Mouse (Mus musculus) liver, embryonic 12.5 days (tissue): Measurements from ENCODE around the gene Cela3a. TPM values are rescaled to one million over a fixed set of nuclear protein-coding genes. Genes with fewer than 3 reads are reported as not detected.

Experiments used
- ATAC-seq: fragments of 200-750 bp; cut with Nextera tagmentation; 2 replicates; pipeline ENCODE4 v1.8.0; 2017; ENCODE audit warnings: moderate number of reproducible peaks, mild to moderate bottlenecking, moderate library complexity
- H3K27ac ChIP-seq: fragments of 300-500 bp; sonication (generic); 2 replicates; pipeline ENCODE4 v1.5.1; 2016; ENCODE audit warnings: mild to moderate bottlenecking
- H3K27me3 ChIP-seq: fragments of 300-500 bp; sonication (generic); replicated peaks from 2 replicates; pipeline ENCODE4 v1.6.1; 2016; ENCODE audit warnings: mild to moderate bottlenecking, moderate library complexity
- H3K36me3 ChIP-seq: fragments of 300-500 bp; sonication (generic); 2 replicates; pipeline ENCODE4 v1.6.1; 2016; ENCODE audit warnings: mild to moderate bottlenecking, moderate library complexity
- H3K4me1 ChIP-seq: fragments of 300-500 bp; sonication (generic); 2 replicates; pipeline ENCODE4 v1.6.1; 2016
- H3K4me2 ChIP-seq: fragments of 300-500 bp; sonication (generic); 2 replicates; pipeline ENCODE4 v1.6.1; 2016; ENCODE audit warnings: mild to moderate bottlenecking, moderate library complexity
- H3K4me3 ChIP-seq: fragments of 300-500 bp; sonication (generic); 2 replicates; pipeline ENCODE4 v1.5.1; 2016; ENCODE audit warnings: mild to moderate bottlenecking, moderate library complexity
- H3K9ac ChIP-seq: fragments of 300-500 bp; sonication (generic); 2 replicates; pipeline ENCODE4 v1.6.1; 2016; ENCODE audit warnings: mild to moderate bottlenecking, moderate library complexity
- H3K9me3 ChIP-seq: fragments of 300-500 bp; sonication (generic); replicated peaks from 2 replicates; pipeline ENCODE4 v1.6.1; 2016; ENCODE audit warnings: mild to moderate bottlenecking, moderate library complexity
- WGBS: fragments of 180-500 bp; shearing (Covaris S2); methylation state at CpG from one replicate; pipeline ENCODE4 v1.1.7; 2016; ENCODE audit not compliant: insufficient replicate concordance; 5-methylcytosine and 5-hydroxymethylcytosine counted together
- polyA plus RNA-seq: library from polyadenylated mRNA; unstranded; fragments of >200 nt; fragmentation: Nextera tagmentation; extraction: Ambion mirVana; gene quantifications from 2 replicates; pipeline ENCODE4 v1.2.1, GENCODE M21; 2016

Gene Cela3a
- polyA plus RNA-seq, 1 experiment from 2014 or later: not detected

- Histone ChIP-seq H3K4me2 (peak overlapping the region; percentile 69), H3K27me3 (no peaks in the 10 kb centered on the region), H3K9ac (peak overlapping the region; percentile 61), H3K36me3 (no peaks in the 10 kb centered on the region), H3K4me3 (peak overlapping the region; percentile 37), H3K9me3 (no peaks in the 10 kb centered on the region), H3K27ac (peak overlapping the region; percentile 89), H3K4me1 (peaks cover 29% of the 10 kb centered on the region)
- ATAC-seq: peak; percentile 91
- WGBS: 27% methylated on average over 16 of the region's 16 CpGs
These were observed 28.6 kb downstream of the Cela3a start for GRCm38 (mm10) chr4:137380702-137381605.

GRCm38 (mm10) chr4:137379713-137380255 is 29.8 kb downstream of the Cela3a start:
- H3K9me3 ChIP-seq: no peaks in the 10 kb centered on the region
- no peaks in the 10 kb centered on the region for H3K36me3 ChIP-seq
- ATAC-seq: no peak
- no peak overlapping the region for H3K9ac ChIP-seq
- H3K4me3 ChIP-seq: no peak overlapping the region
- no peak overlapping the region for H3K27ac ChIP-seq
- H3K27me3 ChIP-seq: no peaks in the 10 kb centered on the region
- H3K4me2 ChIP-seq: no peak overlapping the region
- 81% methylated on average over 10 of the region's 10 CpGs for WGBS
- peaks cover 36% of the 10 kb centered on the region for H3K4me1 ChIP-seq

- no peaks in the 10 kb centered on the region for H3K9me3 ChIP-seq
- no peak overlapping the region for H3K4me2 ChIP-seq
- no peak overlapping the region for H3K4me3 ChIP-seq
- no peaks in the 10 kb centered on the region for H3K36me3 ChIP-seq
- no peak overlapping the region for H3K27ac ChIP-seq
- peaks cover 37% of the 10 kb centered on the region for H3K4me1 ChIP-seq
- H3K27me3 ChIP-seq: no peaks in the 10 kb centered on the region
- 74% methylated on average over 3 of the region's 3 CpGs for WGBS
- no peak overlapping the region; the same call in 1 of the 2 replicates for H3K9ac ChIP-seq
- ATAC-seq: no peak
These were observed 30.5 kb downstream of the Cela3a start for GRCm38 (mm10) chr4:137379085-137379484.

GRCm38 (mm10) chr4:137377526-137378304 is 31.9 kb downstream of the Cela3a start:
- Histone ChIP-seq H3K36me3 (no peaks in the 10 kb centered on the region), H3K9me3 (no peaks in the 10 kb centered on the region), H3K27me3 (no peaks in the 10 kb centered on the region), H3K4me1 (peaks cover 43% of the 10 kb centered on the region), H3K4me3 (no peak overlapping the region), H3K9ac (no peak overlapping the region), H3K27ac (no peak overlapping the region), H3K4me2 (no peak overlapping the region)
- 74% methylated on average over 4 of the region's 4 CpGs for WGBS
- no peak for ATAC-seq

GRCm38 (mm10) chr4:137376778-137377177 is 32.8 kb downstream of the Cela3a start:
- no peaks in the 10 kb centered on the region for H3K9me3 ChIP-seq
- H3K4me3 ChIP-seq: no peak overlapping the region
- 64% methylated on average over 2 of the region's 2 CpGs for WGBS
- no peak overlapping the region for H3K4me2 ChIP-seq
- no peak overlapping the region for H3K9ac ChIP-seq
- H3K27ac ChIP-seq: no peak overlapping the region
- no peaks in the 10 kb centered on the region for H3K36me3 ChIP-seq
- peaks cover 49% of the 10 kb centered on the region for H3K4me1 ChIP-seq
- no peak for ATAC-seq
- H3K27me3 ChIP-seq: no peaks in the 10 kb centered on the region

- H3K4me2 ChIP-seq: no peak overlapping the region
- H3K9ac ChIP-seq: no peak overlapping the region
- 58% methylated on average over 19 of the region's 19 CpGs for WGBS
These were observed 34.0 kb downstream of the Cela3a start for GRCm38 (mm10) chr4:137375314-137376278.

GRCm38 (mm10) chr4:137373711-137374110 is 35.9 kb downstream of the Cela3a start:
- H3K9me3 ChIP-seq: no peaks in the 10 kb centered on the region
- H3K27ac ChIP-seq: 0 out of 2 replicates have a peak overlapping the region, but pooled peaks have one; percentile 4

More at GRCm38 (mm10) chr4:137375314-137376278, 34.0 kb downstream of the Cela3a start:
- H3K4me1 ChIP-seq: peaks cover 44% of the 10 kb centered on the region
- no peak overlapping the region for H3K27ac ChIP-seq
- H3K27me3 ChIP-seq: no peaks in the 10 kb centered on the region
- H3K9me3 ChIP-seq: no peaks in the 10 kb centered on the region
- H3K4me3 ChIP-seq: no peak overlapping the region
- no peaks in the 10 kb centered on the region for H3K36me3 ChIP-seq
- ATAC-seq: no peak

GRCm38 (mm10) chr4:137371596-137372523 is 37.7 kb downstream of the Cela3a start:
- H3K27ac ChIP-seq: no peak overlapping the region
- H3K27me3 ChIP-seq: no peaks in the 10 kb centered on the region
- H3K4me2 ChIP-seq: peak overlapping the region; percentile 35
- H3K36me3 ChIP-seq: no peaks in the 10 kb centered on the region
- ATAC-seq: no peak
- no peak overlapping the region for H3K9ac ChIP-seq
- no peaks in the 10 kb centered on the region for H3K9me3 ChIP-seq
- peaks cover 54% of the 10 kb centered on the region for H3K4me1 ChIP-seq
- H3K4me3 ChIP-seq: no peak overlapping the region
- 63% methylated on average over 16 of the region's 16 CpGs for WGBS

More at GRCm38 (mm10) chr4:137373711-137374110, 35.9 kb downstream of the Cela3a start:
- Histone ChIP-seq H3K27me3 (no peaks in the 10 kb centered on the region), H3K9ac (no peak overlapping the region), H3K4me1 (peaks cover 43% of the 10 kb centered on the region), H3K4me3 (no peak overlapping the region), H3K36me3 (no peaks in the 10 kb centered on the region), H3K4me2 (no peak overlapping the region)
- 0 out of 2 replicates have a peak, but pooled peaks have one; percentile 36 for ATAC-seq
- WGBS: 50% methylated on average over 6 of the region's 6 CpGs

- Histone ChIP-seq H3K27me3 (no peaks in the 10 kb centered on the region), H3K4me2 (peak overlapping the region; percentile 73), H3K36me3 (no peaks in the 10 kb centered on the region), H3K9me3 (no peaks in the 10 kb centered on the region), H3K4me3 (peak overlapping the region; percentile 52), H3K27ac (peak overlapping the region; percentile 32; the same call in 1 of the 2 replicates), H3K4me1 (peaks cover 55% of the 10 kb centered on the region), H3K9ac (peak overlapping the region; percentile 59)
- 13% methylated on average over 25 of the region's 29 CpGs for WGBS
- ATAC-seq: no peak
These were observed 39.4 kb downstream of the Cela3a start for GRCm38 (mm10) chr4:137369954-137370750.

- Histone ChIP-seq H3K36me3 (no peaks in the 10 kb centered on the region), H3K4me3 (no peak overlapping the region), H3K27ac (peak overlapping the region; percentile 63), H3K9me3 (no peaks in the 10 kb centered on the region), H3K4me2 (peak overlapping the region; percentile 18; the same call in 1 of the 2 replicates), H3K27me3 (no peaks in the 10 kb centered on the region), H3K4me1 (peaks cover 52% of the 10 kb centered on the region), H3K9ac (no peak overlapping the region)
- WGBS: 0% methylated on average over 1 of the region's 1 CpGs
- ATAC-seq: no peak
These were observed 41.4 kb downstream of the Cela3a start for GRCm38 (mm10) chr4:137368198-137368597.
